Mouse (Mus musculus) MN1 (cell line): Measurements from ENCODE around the gene Nckap5.
"Not testable (repeated sequence)": the region's sequence is repeated elsewhere in the genome, so short reads cannot be mapped to it uniquely, and the experiment has no call there.

Experiments used
- DNase-seq: peaks from one replicate; pipeline ENCODE4 v3.0.0-alpha.2; 2016; ENCODE audit warnings: low spot score

Gene Nckap5

GRCm38 (mm10) chr1:126018654-126019053 is 811.9 kb downstream of the Nckap5 start:
- DNase-seq, result not testable (repeated sequence)

GRCm38 (mm10) chr1:126011661-126012091 is 818.9 kb downstream of the Nckap5 start:
- no peak for DNase-seq

GRCm38 (mm10) chr1:126007571-126007970 is 823.0 kb downstream of the Nckap5 start:
- no peak for DNase-seq

GRCm38 (mm10) chr1:126005672-126006071 is 824.9 kb downstream of the Nckap5 start:
- DNase-seq, result no peak

- DNase-seq, result no peak
These were observed 834.1 kb downstream of the Nckap5 start for GRCm38 (mm10) chr1:125996540-125996939.

GRCm38 (mm10) chr1:125987803-125988202 is 842.8 kb downstream of the Nckap5 start:
- DNase-seq, result no peak

GRCm38 (mm10) chr1:125984570-125984969 is 846.0 kb downstream of the Nckap5 start:
- DNase-seq, result no peak

- no peak for DNase-seq
These were observed 856.0 kb downstream of the Nckap5 start for GRCm38 (mm10) chr1:125974649-125975048.

- DNase-seq, result no peak
These were observed 858.7 kb downstream of the Nckap5 start for GRCm38 (mm10) chr1:125971933-125972332.

GRCm38 (mm10) chr1:125967671-125968070 is 862.9 kb downstream of the Nckap5 start:
- DNase-seq, result no peak

GRCm38 (mm10) chr1:125951026-125951425 is 879.6 kb downstream of the Nckap5 start:
- DNase-seq, result no peak

- no peak for DNase-seq
These were observed 881.5 kb downstream of the Nckap5 start for GRCm38 (mm10) chr1:125949076-125949475.

GRCm38 (mm10) chr1:125945136-125945535 is 885.5 kb downstream of the Nckap5 start:
- DNase-seq, result no peak

- DNase-seq, result no peak
These were observed 887.3 kb downstream of the Nckap5 start for GRCm38 (mm10) chr1:125943305-125943704.

GRCm38 (mm10) chr1:125925486-125925885 is 905.1 kb downstream of the Nckap5 start:
- DNase-seq, result no peak

- no peak for DNase-seq
These were observed 907.5 kb downstream of the Nckap5 start for GRCm38 (mm10) chr1:125923062-125923461.

- DNase-seq, result no peak
These were observed 909.9 kb downstream of the Nckap5 start for GRCm38 (mm10) chr1:125920696-125921095.

- no peak for DNase-seq
These were observed 917.7 kb downstream of the Nckap5 start, which contains the start of gene Lypd1 for GRCm38 (mm10) chr1:125912601-125913600. TSS of gene Lypd1 (minus strand) at chr1:125913101.

- no peak for DNase-seq
These were observed 918.6 kb downstream of the Nckap5 start for GRCm38 (mm10) chr1:125911901-125912445.

GRCm38 (mm10) chr1:125911337-125911900 is 919.2 kb downstream of the Nckap5 start:
- no peak for DNase-seq

- no peak for DNase-seq
These were observed 919.7 kb downstream of the Nckap5 start for GRCm38 (mm10) chr1:125910871-125911265.

GRCm38 (mm10) chr1:125910211-125910870 is 920.3 kb downstream of the Nckap5 start:
- no peak for DNase-seq
